Mouse (Mus musculus): ENCODE measurements around the gene Bag5.

GRCm38 (mm10) chr12:111694271-111694781, 18.7 kb downstream of the Bag5 start:
- no peak for TF ChIP-seq CTCF (IDR thresholded peaks at IDR 0.05)
- no peak for TF ChIP-seq POLR2A (IDR thresholded peaks at IDR 0.05; ENCODE audit: insufficient read depth, low read depth, low read length)
- no peak for TF ChIP-seq EP300 (IDR thresholded peaks at IDR 0.05; ENCODE audit: insufficient read depth, low read depth, low read length)
